Mouse (Mus musculus) kidney, adult 2 months (tissue): ENCODE measurements around the gene Cyp46a1.

Source experiments
- CTCF ChIP-seq: fragments of 200-500 bp; conservative IDR thresholded peaks from 2 replicates; pipeline ENCODE4 v1.5.1; 2011; ENCODE audit warnings: low read depth, mild to moderate bottlenecking, control low read depth, low read length, moderate library complexity, mixed read lengths; ENCODE audit not compliant: insufficient read depth, insufficient read length
- POLR2A ChIP-seq: fragments of 200-500 bp; IDR thresholded peaks from one replicate; pipeline ENCODE4 v1.6.1; 2011; ENCODE audit warnings: low read depth, low read length, control low read depth

- TF ChIP-seq POLR2A (no peak), CTCF (no peak)
These were observed 39.6 kb upstream of the Cyp46a1 start for GRCm38 (mm10) chr12:108294620-108295019.
